Mouse (Mus musculus) ES-Bruce4 (cell line): ENCODE data around the gene Ifi202b.
"Not testable (repeated sequence)": the region's sequence is repeated elsewhere in the genome, so short reads cannot be mapped to it uniquely, and the experiment has no call there.

Experiments used
- CTCF ChIP-seq: IDR thresholded peaks from one replicate; pipeline ENCODE4 v1.8.1; 2011; ENCODE audit warnings: low read depth, low read length
- POLR2A ChIP-seq: IDR thresholded peaks from one replicate; pipeline ENCODE4 v1.8.1; 2011; ENCODE audit warnings: low read length; ENCODE audit not compliant: insufficient read depth

DNA sequence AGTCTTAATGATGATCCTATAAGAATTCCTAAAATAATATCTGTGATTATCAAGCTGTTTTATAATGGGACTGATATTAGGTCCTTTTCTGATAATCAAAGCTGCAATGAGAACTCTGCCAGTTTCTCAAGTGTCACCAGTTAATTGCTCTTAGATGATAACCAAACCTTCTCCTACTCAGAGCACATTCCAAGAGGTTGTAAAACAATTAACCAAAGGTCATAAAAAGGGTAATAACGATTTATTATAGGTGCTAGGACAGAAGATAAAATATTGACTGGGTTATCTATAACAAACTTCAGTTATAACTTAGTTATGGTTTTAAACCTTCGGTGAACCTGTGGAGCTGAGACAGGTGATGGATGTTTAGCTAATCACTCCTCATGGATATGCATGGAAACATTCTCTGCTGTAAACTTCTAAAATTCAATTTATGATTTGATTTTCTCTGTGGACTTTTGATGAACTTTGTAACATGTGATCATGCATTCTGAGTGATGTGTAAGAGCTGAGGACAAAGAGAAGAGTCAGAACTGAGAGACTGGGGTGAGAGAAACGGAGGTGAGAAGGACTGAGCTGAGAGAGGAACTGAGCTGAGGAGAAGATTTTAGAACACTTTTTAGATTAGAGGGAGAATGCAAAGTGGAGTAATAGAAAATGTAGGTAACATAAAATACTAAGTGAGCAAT lies 26.6 kb downstream of the Ifi202b start:
- TF ChIP-seq CTCF, POLR2A: not testable (repeated sequence)
